Mouse (Mus musculus): ENCODE data around the gene Zbtb46.

GRCm38 (mm10) chr2:181465423-181465822, 6.2 kb upstream of the Zbtb46 start:
- TF ChIP-seq CTCF (conservative IDR thresholded peaks at IDR 0.05; ENCODE audit: low read length) (no peak), NANOG (IDR thresholded peaks at IDR 0.05; ENCODE audit: borderline replicate concordance, low read length) (no peak), POU5F1 (IDR thresholded peaks at IDR 0.05; ENCODE audit: borderline replicate concordance, low read length) (no peak)

All from E14TG2a.4 (cell line).